In the genomic region with DNA sequence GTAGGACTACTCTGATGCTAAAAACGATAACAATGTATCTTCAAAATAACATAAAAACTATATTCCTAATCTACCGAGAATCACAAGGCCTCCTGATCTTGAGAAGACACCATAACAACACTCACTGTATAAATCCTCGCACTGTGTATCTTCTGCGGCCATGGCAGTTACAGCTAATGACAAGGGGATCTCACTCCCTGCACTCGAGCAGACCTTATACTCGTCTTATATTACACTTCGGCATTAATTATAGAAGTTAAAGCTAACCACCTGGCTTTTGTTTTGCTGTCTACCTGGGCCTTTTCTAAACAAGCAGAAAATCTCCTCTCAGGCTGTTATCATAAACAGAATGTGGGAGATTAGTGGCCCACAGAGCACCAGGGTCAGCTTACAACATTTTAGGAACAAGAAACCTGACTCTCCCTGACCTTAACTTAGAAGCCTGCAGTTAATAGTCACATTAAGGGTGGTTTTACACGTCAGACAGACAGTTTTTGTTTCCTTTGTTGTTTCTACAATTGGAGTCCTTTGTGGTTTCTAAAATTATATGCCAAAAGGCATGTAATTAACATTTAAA, we compare ENCODE assay signal across 17 mouse cellular contexts.
DNase-seq lines count a peak whose midpoint lies in the region; ATAC-seq and TF ChIP-seq lines count a peak whose summit lies in the region.
"Had no signal": no experiment of that assay in that cellular context is flagged by ENCODE, and none has a peak within 500 bp of the region (broad histone marks: within the 10 kb centered on the region; RNA-seq: fewer than 3 reads in every experiment).

No protein-coding gene starts in this region.

- no peaks in the 10 kb centered on the region for H3K9me3 ChIP-seq in kidney, embryonic 15.5 days (replicated peaks)
- H3K9me3 ChIP-seq in neural tube, embryonic 15.5 days (replicated peaks) = no peaks in the 10 kb centered on the region
- no peaks in the 10 kb centered on the region for H3K9me3 ChIP-seq in hindbrain, postnatal 0 days (ENCODE audit: low read length)
- H3K9me3 ChIP-seq: forebrain, embryonic 15.5 days; heart, embryonic 12.5 days; hindbrain, embryonic 12.5 days; intestine, embryonic 15.5 days had no signal

- no peak overlapping the region for H3K9ac ChIP-seq in kidney, embryonic 15.5 days
- no peak overlapping the region for H3K9ac ChIP-seq in neural tube, embryonic 15.5 days (replicated peaks)
- no peak overlapping the region for H3K9ac ChIP-seq in hindbrain, postnatal 0 days (replicated peaks; ENCODE audit: low read length)
- H3K9ac ChIP-seq: forebrain, embryonic 15.5 days; heart, embryonic 12.5 days; hindbrain, embryonic 12.5 days; intestine, embryonic 15.5 days had no signal

- DNase-seq in kidney, postnatal 4 days = no peak
- peak; percentile 13 for DNase-seq in neural tube, embryonic 10.5 days (ENCODE audit: extremely low spot score, low spot score)
- DNase-seq in embryo, embryonic 9.5 days (ENCODE audit: extremely low spot score) = peak; percentile 35
- peak; percentile 18 for DNase-seq in hindlimb bud, embryonic 11.5 days (ENCODE audit: extremely low spot score, low read depth, low spot score)
- DNase-seq in adrenal gland, postnatal 10 days = no peak
- no peak for DNase-seq in hindbrain, postnatal 0 days (ENCODE audit: low spot score)
- DNase-seq: adrenal gland, adult 8-10 months; cerebellum, adult 11 months; cerebellum, adult 9-10 months; gastrocnemius, postnatal 25 days had no signal

- no peak overlapping the region for H3K4me2 ChIP-seq in kidney, embryonic 15.5 days
- no peak overlapping the region for H3K4me2 ChIP-seq in neural tube, embryonic 15.5 days
- H3K4me2 ChIP-seq in hindbrain, postnatal 0 days (ENCODE audit: low read depth, low read length) = no peak overlapping the region
- H3K4me2 ChIP-seq: forebrain, embryonic 15.5 days; heart, embryonic 12.5 days; hindbrain, embryonic 12.5 days; intestine, embryonic 15.5 days had no signal

- WGBS in kidney, embryonic 15.5 days = 25% methylated on average over 8 of the region's 8 CpGs
- WGBS in neural tube, embryonic 15.5 days = 73% methylated on average over 8 of the region's 8 CpGs
- WGBS in hindbrain, postnatal 0 days = 81% methylated on average over 8 of the region's 8 CpGs

- TF ChIP-seq CTCF in hindbrain, postnatal 0 days (IDR thresholded peaks at IDR 0.05; ENCODE audit: low read depth) = no peak

- H3K36me3 ChIP-seq in kidney, embryonic 15.5 days = no peaks in the 10 kb centered on the region
- H3K36me3 ChIP-seq in neural tube, embryonic 15.5 days = 0 out of 2 replicates have a peak, but pooled peaks cover 3% of the 10 kb centered on the region
- no peaks in the 10 kb centered on the region for H3K36me3 ChIP-seq in hindbrain, postnatal 0 days (ENCODE audit: insufficient read depth, low read length)
- H3K36me3 ChIP-seq: hindbrain, embryonic 12.5 days; intestine, embryonic 15.5 days had no signal

- H3K4me1 ChIP-seq in kidney, embryonic 15.5 days = peaks cover 16% of the 10 kb centered on the region; the same call in 1 of the 2 replicates
- H3K4me1 ChIP-seq in neural tube, embryonic 15.5 days = peaks cover 6% of the 10 kb centered on the region; the same call in 1 of the 2 replicates
- no peaks in the 10 kb centered on the region for H3K4me1 ChIP-seq in hindbrain, postnatal 0 days (ENCODE audit: insufficient read depth, low read length)
- H3K4me1 ChIP-seq: intestine, embryonic 15.5 days had no signal

- H3K27ac ChIP-seq in kidney, embryonic 15.5 days = 0 out of 2 replicates have a peak overlapping the region, but pooled peaks have one; percentile 18
- no peak overlapping the region for H3K27ac ChIP-seq in neural tube, embryonic 15.5 days (replicated peaks)
- H3K27ac ChIP-seq in hindbrain, postnatal 0 days = no peak overlapping the region
- H3K27ac ChIP-seq: forebrain, embryonic 15.5 days; hindbrain, embryonic 12.5 days; intestine, embryonic 15.5 days had no signal

- no peak overlapping the region for H3K4me3 ChIP-seq in kidney, embryonic 15.5 days (replicated peaks)
- no peak overlapping the region for H3K4me3 ChIP-seq in neural tube, embryonic 15.5 days (replicated peaks)
- no peak overlapping the region for H3K4me3 ChIP-seq in hindbrain, postnatal 0 days (ENCODE audit: low read length)
- H3K4me3 ChIP-seq: forebrain, embryonic 15.5 days; heart, embryonic 12.5 days; hindbrain, embryonic 12.5 days; intestine, embryonic 15.5 days had no signal

- 0 out of 2 replicates have a peak, but pooled peaks have one; percentile 56 for ATAC-seq in kidney, embryonic 15.5 days (replicated peaks; ENCODE audit: low FRiP score)
- ATAC-seq in neural tube, embryonic 15.5 days (ENCODE audit: low FRiP score) = no peak
- ATAC-seq in hindbrain, postnatal 0 days = no peak
- ATAC-seq: forebrain, embryonic 15.5 days; hindbrain, embryonic 16.5 days; intestine, embryonic 15.5 days had no signal

- H3K27me3 ChIP-seq in kidney, embryonic 15.5 days = no peaks in the 10 kb centered on the region
- H3K27me3 ChIP-seq in neural tube, embryonic 15.5 days (replicated peaks) = no peaks in the 10 kb centered on the region
- no peaks in the 10 kb centered on the region for H3K27me3 ChIP-seq in hindbrain, postnatal 0 days (ENCODE audit: insufficient read depth, low read length)
- H3K27me3 ChIP-seq: forebrain, embryonic 15.5 days; heart, embryonic 12.5 days; hindbrain, embryonic 12.5 days; intestine, embryonic 15.5 days had no signal

Comparison
In these comparisons a context has a peak if more than half of its experiments do, and no peak if none do; other contexts are left out.
1. DNase-seq: peak in neural tube, embryonic 10.5 days (single experiment), embryo, embryonic 9.5 days (single experiment) and hindlimb bud, embryonic 11.5 days (single experiment); none in kidney, postnatal 4 days (0 of 2), adrenal gland, postnatal 10 days (single experiment) and hindbrain, postnatal 0 days (single experiment).